Mouse (Mus musculus) hindbrain, embryonic 15.5 days (tissue): ENCODE data around the gene Gm28372. TPM values are rescaled to one million over a fixed set of nuclear protein-coding genes. Genes with fewer than 3 reads are reported as not detected.

Source experiments
- ATAC-seq: fragments of 200-750 bp; cut with Nextera tagmentation; 2 replicates; pipeline ENCODE4 v1.8.0; 2017; ENCODE audit warnings: low read depth, moderate number of reproducible peaks, moderate TSS enrichment; ENCODE audit not compliant: low FRiP score
- H3K27ac ChIP-seq: fragments of 300-500 bp; sonication (generic); replicated peaks from 2 replicates; pipeline ENCODE4 v1.5.1; 2015; ENCODE audit warnings: mild to moderate bottlenecking, inconsistent platforms
- H3K27me3 ChIP-seq: fragments of 300-500 bp; sonication (generic); 2 replicates; pipeline ENCODE4 v1.6.1; 2015; ENCODE audit warnings: control low read depth, inconsistent platforms
- H3K36me3 ChIP-seq: fragments of 300-500 bp; sonication (generic); 2 replicates; pipeline ENCODE4 v1.6.1; 2015; ENCODE audit warnings: control low read depth, inconsistent platforms
- H3K4me1 ChIP-seq: fragments of 300-500 bp; sonication (generic); replicated peaks from 2 replicates; pipeline ENCODE4 v1.6.1; 2015; ENCODE audit warnings: control low read depth, inconsistent platforms
- H3K4me2 ChIP-seq: fragments of 300-500 bp; sonication (generic); 2 replicates; pipeline ENCODE4 v1.6.1; 2015; ENCODE audit warnings: moderate library complexity, mild to moderate bottlenecking, inconsistent platforms
- H3K4me3 ChIP-seq: fragments of 300-500 bp; sonication (generic); 2 replicates; pipeline ENCODE4 v1.5.1; 2015; ENCODE audit warnings: mild to moderate bottlenecking, inconsistent platforms
- H3K9ac ChIP-seq: fragments of 300-500 bp; sonication (generic); 2 replicates; pipeline ENCODE4 v1.6.1; 2015; ENCODE audit warnings: inconsistent platforms
- H3K9me3 ChIP-seq: fragments of 300-500 bp; sonication (generic); 2 replicates; pipeline ENCODE4 v1.6.1; 2016; ENCODE audit warnings: control low read depth, inconsistent platforms
- WGBS: fragments of 180-500 bp; shearing (Covaris S2); methylation state at CpG from one replicate; pipeline ENCODE4 v1.1.7; 2015; 5-methylcytosine and 5-hydroxymethylcytosine counted together
- polyA plus RNA-seq: library from polyadenylated mRNA; unstranded; fragments of >200 nt; fragmentation: Nextera tagmentation; extraction: Ambion mirVana; gene quantifications from 2 replicates; pipeline ENCODE4 v1.2.1, GENCODE M21; 2015

Gm28372 gene
- polyA plus RNA-seq, 1 experiment from 2014 or later, result 0.12 TPM

GRCm38 (mm10) chr2:130414094-130414856 is 9.2 kb downstream of the Gm28372 start:
- no peak for ATAC-seq
- Histone ChIP-seq H3K27me3 (no peaks in the 10 kb centered on the region), H3K36me3 (0 out of 2 replicates have a peak, but pooled peaks cover 4% of the 10 kb centered on the region), H3K4me3 (no peak overlapping the region), H3K27ac (no peak overlapping the region), H3K4me2 (no peak overlapping the region), H3K9ac (no peak overlapping the region), H3K4me1 (0 out of 2 replicates have a peak, but pooled peaks cover under 1% of the 10 kb centered on the region), H3K9me3 (no peaks in the 10 kb centered on the region)
- 81% methylated on average over 6 of the region's 6 CpGs for WGBS

GRCm38 (mm10) chr2:130421781-130422620 is 17.0 kb downstream of the Gm28372 start:
- H3K4me3 ChIP-seq, result no peak overlapping the region
- no peaks in the 10 kb centered on the region for H3K9me3 ChIP-seq
- no peak overlapping the region for H3K4me2 ChIP-seq
- no peak overlapping the region for H3K9ac ChIP-seq
- no peak for ATAC-seq
- 95% methylated on average over 26 of the region's 26 CpGs for WGBS
- no peak overlapping the region for H3K27ac ChIP-seq
- peaks cover 51% of the 10 kb centered on the region for H3K4me1 ChIP-seq
- no peaks in the 10 kb centered on the region for H3K27me3 ChIP-seq
- H3K36me3 ChIP-seq, result 0 out of 2 replicates have a peak, but pooled peaks cover 6% of the 10 kb centered on the region

GRCm38 (mm10) chr2:130423397-130424125 is 18.5 kb downstream of the Gm28372 start:
- Histone ChIP-seq H3K4me3 (peak overlapping the region; percentile 96), H3K9me3 (no peaks in the 10 kb centered on the region), H3K36me3 (0 out of 2 replicates have a peak, but pooled peaks cover 6% of the 10 kb centered on the region), H3K4me2 (peak overlapping the region; percentile 78), H3K27ac (peak overlapping the region; percentile 98), H3K4me1 (peaks cover 51% of the 10 kb centered on the region), H3K27me3 (no peaks in the 10 kb centered on the region), H3K9ac (peak overlapping the region; percentile 88)
- ATAC-seq, result peak; percentile 84
- WGBS, result 15% methylated on average over 49 of the region's 49 CpGs

DNA sequence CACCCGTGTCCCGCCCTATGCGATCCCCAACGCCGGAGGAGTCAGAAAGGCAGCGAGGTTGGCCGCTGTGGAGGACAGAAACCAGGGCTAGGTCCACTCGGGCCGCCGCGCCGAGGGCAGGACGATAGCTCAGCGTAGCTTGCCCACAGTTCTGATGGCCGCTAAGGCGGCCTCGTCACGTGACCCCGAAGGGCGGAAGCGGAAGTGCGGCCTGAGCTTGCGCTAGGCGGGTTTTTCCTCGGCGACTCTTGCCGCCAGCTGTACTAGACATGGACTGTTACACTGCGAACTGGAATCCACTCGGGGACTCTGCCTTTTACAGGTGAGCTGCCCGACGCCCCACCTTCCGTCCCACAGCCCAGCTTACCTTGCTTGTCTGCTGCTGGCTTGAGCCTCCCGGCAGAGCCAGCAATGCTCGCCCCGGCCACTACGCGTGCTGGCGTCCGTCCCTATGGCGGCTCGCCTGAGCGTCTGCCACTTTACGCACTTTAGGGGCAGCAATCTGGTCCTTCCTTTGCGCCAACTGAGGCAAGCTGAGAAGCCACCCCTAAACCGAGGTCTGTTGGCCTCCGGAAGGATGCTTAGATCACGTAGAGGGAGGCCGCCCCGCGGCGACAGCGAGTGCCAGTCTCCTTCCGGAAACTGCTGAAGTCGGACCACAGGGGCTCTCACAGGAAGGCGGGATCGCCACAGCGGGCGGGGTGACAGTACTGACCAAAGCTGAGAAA is 19.3 kb downstream of the Gm28372 start, which contains the start of the genes Vps16 and Pced1a:
Gene Vps16 (plus strand): TSS at position 214 of the 728 bp plus-strand sequence.
Gene Pced1a (minus strand): TSS at position 576 of the 728 bp plus-strand sequence.
- H3K4me1 ChIP-seq, result peaks cover 51% of the 10 kb centered on the region
- peak within 1 kb of the TSS; percentile 96 for H3K4me3 ChIP-seq
- peak within 1 kb of the TSS; percentile 88 for H3K9ac ChIP-seq
- 0% methylated on average over 57 of the region's 58 CpGs for WGBS
- ATAC-seq, result peak; percentile 94
- H3K4me2 ChIP-seq, result peak within 1 kb of the TSS; percentile 78
- H3K27ac ChIP-seq, result peak within 1 kb of the TSS; percentile 98
- 0 out of 2 replicates have a peak, but pooled peaks cover 2% of the 10 kb centered on the region for H3K36me3 ChIP-seq
- no peaks in the 10 kb centered on the region for H3K27me3 ChIP-seq
- no peaks in the 10 kb centered on the region for H3K9me3 ChIP-seq

DNA sequence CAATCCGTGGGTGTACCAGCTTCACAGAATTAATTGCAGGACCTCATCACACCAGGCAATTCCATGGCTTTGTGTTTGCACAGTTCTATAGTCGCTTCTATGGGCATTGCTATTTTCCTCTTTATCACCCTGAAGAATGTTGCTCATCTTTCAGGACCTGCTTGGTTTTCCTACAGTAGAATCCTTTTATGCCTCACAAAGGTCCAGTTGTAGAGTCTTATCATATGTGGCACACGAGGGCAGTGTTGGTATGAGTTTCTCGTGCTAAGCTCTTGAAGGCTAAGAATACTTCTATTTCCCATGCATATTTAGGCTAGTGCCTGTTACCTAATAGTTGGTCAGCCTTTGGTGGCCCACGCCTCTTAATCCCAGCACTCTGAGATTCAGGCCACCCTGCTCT is 20.1 kb downstream of the Gm28372 start:
- no peak for ATAC-seq
- Histone ChIP-seq H3K4me2 (peak overlapping the region; percentile 78), H3K9ac (peak overlapping the region; percentile 88), H3K4me3 (peak overlapping the region; percentile 96), H3K27me3 (no peaks in the 10 kb centered on the region), H3K4me1 (peaks cover 49% of the 10 kb centered on the region), H3K9me3 (no peaks in the 10 kb centered on the region), H3K36me3 (no peaks in the 10 kb centered on the region), H3K27ac (peak overlapping the region; percentile 98)
- 40% methylated on average over 5 of the region's 5 CpGs for WGBS

DNA sequence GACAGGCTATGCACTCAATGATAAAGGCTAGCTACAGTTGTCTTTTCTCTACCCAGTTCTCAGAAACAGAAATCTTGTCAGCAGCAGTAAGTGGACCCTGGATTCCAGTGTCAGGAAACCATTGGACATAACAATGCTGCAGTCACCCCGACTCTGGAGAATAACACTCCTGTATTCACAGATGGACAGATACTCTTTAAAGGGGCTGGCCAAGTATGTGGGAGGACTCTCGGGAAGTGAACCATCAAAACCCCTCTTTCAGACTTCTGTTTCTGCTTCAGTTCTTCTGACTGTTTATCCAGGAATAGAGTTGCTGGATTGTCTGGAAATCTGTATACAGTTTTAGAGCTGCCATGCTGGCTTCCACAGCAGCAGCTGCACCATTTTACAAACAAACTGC is 24.8 kb downstream of the Gm28372 start:
- H3K4me2 ChIP-seq, result no peak overlapping the region
- H3K36me3 ChIP-seq, result no peaks in the 10 kb centered on the region
- H3K27ac ChIP-seq, result no peak overlapping the region
- no peak overlapping the region for H3K9ac ChIP-seq
- no peak overlapping the region for H3K4me3 ChIP-seq
- peaks cover 15% of the 10 kb centered on the region for H3K4me1 ChIP-seq
- H3K27me3 ChIP-seq, result no peaks in the 10 kb centered on the region
- WGBS, result 51% methylated on average over 2 of the region's 2 CpGs
- no peak for ATAC-seq
- H3K9me3 ChIP-seq, result no peaks in the 10 kb centered on the region

DNA sequence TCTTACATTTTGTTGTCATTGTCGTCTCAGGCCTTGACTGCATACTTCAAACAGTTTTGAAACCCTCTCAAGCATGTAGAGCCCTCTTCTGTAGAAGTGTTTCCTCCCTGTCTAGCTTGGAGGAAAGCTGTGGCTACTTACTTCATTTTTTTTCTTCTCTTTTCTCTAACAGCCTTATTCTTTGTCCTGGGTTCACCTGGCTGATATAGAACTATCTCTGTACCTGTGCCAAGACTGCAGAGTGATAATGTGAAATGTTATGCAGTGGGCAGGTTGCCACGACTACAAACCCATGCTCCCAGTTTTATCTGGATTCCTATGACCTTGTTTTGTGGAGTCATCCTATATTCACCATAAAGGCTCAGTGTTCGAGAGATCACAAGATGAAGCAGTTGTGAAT is 25.4 kb downstream of the Gm28372 start:
- Histone ChIP-seq H3K4me1 (peaks cover 8% of the 10 kb centered on the region), H3K27me3 (no peaks in the 10 kb centered on the region), H3K36me3 (no peaks in the 10 kb centered on the region), H3K4me2 (no peak overlapping the region), H3K27ac (no peak overlapping the region), H3K9me3 (no peaks in the 10 kb centered on the region), H3K4me3 (no peak overlapping the region), H3K9ac (no peak overlapping the region)
- no peak for ATAC-seq
- WGBS, result 85% methylated on average over 3 of the region's 3 CpGs

GRCm38 (mm10) chr2:130432157-130432556 is 27.1 kb downstream of the Gm28372 start:
- H3K36me3 ChIP-seq, result no peaks in the 10 kb centered on the region
- no peak overlapping the region for H3K27ac ChIP-seq
- no peaks in the 10 kb centered on the region for H3K27me3 ChIP-seq
- H3K4me2 ChIP-seq, result no peak overlapping the region
- 89% methylated on average over 3 of the region's 3 CpGs for WGBS
- no peak overlapping the region for H3K4me3 ChIP-seq
- H3K9me3 ChIP-seq, result no peaks in the 10 kb centered on the region
- ATAC-seq, result no peak
- H3K9ac ChIP-seq, result no peak overlapping the region
- H3K4me1 ChIP-seq, result no peaks in the 10 kb centered on the region

- Histone ChIP-seq H3K9me3 (no peaks in the 10 kb centered on the region), H3K9ac (no peak overlapping the region), H3K27me3 (no peaks in the 10 kb centered on the region), H3K27ac (no peak overlapping the region), H3K36me3 (no peaks in the 10 kb centered on the region), H3K4me2 (no peak overlapping the region), H3K4me1 (no peaks in the 10 kb centered on the region), H3K4me3 (no peak overlapping the region)
- 26% methylated on average over 4 of the region's 4 CpGs for WGBS
- peak; percentile 73; the same call in 1 of the 2 replicates for ATAC-seq
These were observed 28.1 kb downstream of the Gm28372 start for GRCm38 (mm10) chr2:130433152-130433551.

DNA sequence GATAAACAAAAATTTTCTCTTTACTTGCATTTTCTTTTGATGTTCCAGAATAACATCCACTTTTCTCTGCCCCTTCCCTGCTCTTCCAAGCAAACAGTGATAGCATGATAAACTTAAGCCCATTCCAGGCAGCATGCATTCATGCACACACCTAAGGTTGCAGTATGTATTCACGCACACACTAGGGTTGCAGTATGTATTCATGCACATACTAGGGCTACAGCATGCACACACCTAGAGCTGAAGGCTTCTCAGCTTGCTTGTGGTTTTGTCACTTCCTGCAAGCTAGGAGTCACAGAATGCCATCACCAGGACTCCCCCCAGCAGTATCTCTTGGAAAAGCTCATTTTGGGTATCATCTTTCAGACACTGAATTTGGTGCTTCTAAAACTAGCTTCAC is 31.7 kb downstream of the Gm28372 start:
- WGBS, result 100% methylated on average over 1 of the region's 1 CpGs

DNA sequence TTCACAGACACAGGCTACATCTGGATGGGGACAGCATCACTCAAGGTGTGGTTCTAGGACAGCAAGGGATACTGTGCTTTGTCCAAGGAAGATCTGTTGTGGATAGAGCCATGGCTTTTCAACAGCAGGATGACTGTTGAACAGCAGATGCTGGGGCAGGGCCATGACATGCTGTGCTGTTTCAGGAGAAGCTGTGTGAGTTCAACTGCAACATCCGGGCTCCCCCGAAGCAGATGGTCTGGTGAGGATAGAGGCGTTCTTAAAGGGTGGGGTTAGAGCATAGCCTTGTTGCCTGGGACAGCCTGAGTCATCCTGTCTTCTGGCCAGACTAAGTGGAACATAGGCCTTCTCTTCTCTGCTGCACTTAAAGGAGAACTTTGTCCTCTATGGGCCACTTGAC is 33.8 kb downstream of the Gm28372 start:
- no peak overlapping the region for H3K27ac ChIP-seq
- WGBS, result 85% methylated on average over 3 of the region's 3 CpGs
- no peaks in the 10 kb centered on the region for H3K9me3 ChIP-seq
- no peak overlapping the region for H3K4me2 ChIP-seq
- no peaks in the 10 kb centered on the region for H3K27me3 ChIP-seq
- no peak overlapping the region for H3K9ac ChIP-seq
- H3K36me3 ChIP-seq, result peaks cover 56% of the 10 kb centered on the region
- H3K4me3 ChIP-seq, result no peak overlapping the region
- ATAC-seq, result no peak
- H3K4me1 ChIP-seq, result no peaks in the 10 kb centered on the region

More for the DNA sequence above, 31.7 kb downstream of the Gm28372 start:
- Histone ChIP-seq H3K4me1 (no peaks in the 10 kb centered on the region), H3K9ac (no peak overlapping the region), H3K36me3 (peaks cover 35% of the 10 kb centered on the region), H3K27ac (no peak overlapping the region), H3K9me3 (no peaks in the 10 kb centered on the region), H3K27me3 (no peaks in the 10 kb centered on the region), H3K4me2 (no peak overlapping the region), H3K4me3 (no peak overlapping the region)
- no peak for ATAC-seq
